Mouse (Mus musculus) bone marrow, adult 2 months (tissue): ENCODE results near the gene Glb1. TPM values are rescaled to one million over a fixed set of nuclear protein-coding genes. Genes with fewer than 3 reads are reported as not detected.
"Not testable (repeated sequence)": the region's sequence is repeated elsewhere in the genome, so short reads cannot be mapped to it uniquely, and the experiment has no call there.

ENCODE experiments used
- H3K27ac ChIP-seq: fragments of 200-500 bp; 2 replicates; pipeline ENCODE4 v1.5.1; 2012; ENCODE audit warnings: low read depth, mild to moderate bottlenecking, control low read depth, inconsistent platforms, low read length; ENCODE audit not compliant: control insufficient read depth, poor library complexity, insufficient read depth
- H3K4me1 ChIP-seq: fragments of 200-500 bp; 2 replicates; pipeline ENCODE4 v1.6.1; 2011; ENCODE audit warnings: low read length; ENCODE audit not compliant: control insufficient read depth, insufficient read depth
- H3K4me3 ChIP-seq: fragments of 200-500 bp; replicated peaks from 2 replicates; pipeline ENCODE3; 2011; ENCODE audit warnings: mild to moderate bottlenecking, low read depth, low read length, control low read depth; ENCODE audit not compliant: control insufficient read depth
- CTCF ChIP-seq: fragments of 200-500 bp; IDR thresholded peaks from 2 replicates; pipeline ENCODE4 v1.5.1; 2011; ENCODE audit warnings: low read length, control low read depth; ENCODE audit not compliant: control insufficient read depth, insufficient read depth
- POLR2A ChIP-seq: fragments of 200-500 bp; IDR thresholded peaks from 2 replicates; pipeline ENCODE4 v1.6.1; 2011; ENCODE audit warnings: low read depth, mild to moderate bottlenecking, control low read depth, low read length, borderline replicate concordance; ENCODE audit not compliant: control insufficient read depth
- WGBS: fragments of 180-500 bp; shearing (Covaris S2); methylation state at CpG from one replicate; pipeline ENCODE4 v1.1.7; 2018; 5-methylcytosine and 5-hydroxymethylcytosine counted together
- polyA plus RNA-seq: library from polyadenylated mRNA; stranded (reverse); fragments of >200 nt; gene quantifications from 2 replicates; pipeline ENCODE4 v1.2.4, GENCODE M21; 2011; ENCODE audit warnings: low replicate concordance; ENCODE audit not compliant: missing spikeins, insufficient read depth, insufficient read length

Gene Glb1
- polyA plus RNA-seq, 1 experiment: 11.0 TPM

- 86% methylated on average over 9 of the region's 9 CpGs for WGBS
- no peak for TF ChIP-seq CTCF
- TF ChIP-seq POLR2A: no peak
- H3K27ac ChIP-seq: no peak within 1 kb of the TSS
Observed at GRCm38 (mm10) chr9:114504816-114505215, 103.9 kb downstream of the Glb1 start, which contains the start of gene Ccr4. Gene Ccr4 (minus strand): TSS chr9:114504916.

DNA sequence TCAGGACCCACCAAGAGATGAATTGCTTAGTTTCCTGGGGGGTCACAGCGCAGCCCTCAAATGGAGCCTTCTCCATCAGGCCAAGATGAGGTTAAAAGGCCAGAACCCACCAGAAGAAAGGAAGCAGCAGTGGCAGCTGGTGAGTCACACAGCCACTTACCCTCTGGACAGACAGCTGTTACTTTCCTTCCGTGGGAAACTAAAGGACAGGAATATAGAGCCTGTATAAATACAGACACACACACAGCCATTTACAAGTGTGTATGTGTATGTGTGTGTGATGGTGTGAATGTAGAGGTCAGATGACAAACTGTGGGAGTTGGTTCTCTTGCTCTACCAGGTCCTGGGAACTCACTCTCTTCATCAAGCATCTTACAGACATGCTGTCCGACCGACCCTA lies 105.7 kb downstream of the Glb1 start:
- 30% methylated on average over 4 of the region's 4 CpGs for WGBS
- Histone ChIP-seq H3K4me3 (no peak overlapping the region), H3K4me1 (no peaks in the 10 kb centered on the region), H3K27ac (no peak overlapping the region)
- no peak for TF ChIP-seq CTCF
- TF ChIP-seq POLR2A: no peak

More at GRCm38 (mm10) chr9:114504816-114505215, 103.9 kb downstream of the Glb1 start, which contains the start of gene Ccr4:
- H3K4me3 ChIP-seq: no peak within 1 kb of the TSS
- no peaks in the 10 kb centered on the region for H3K4me1 ChIP-seq

- TF ChIP-seq POLR2A (no peak), CTCF (no peak)
- Histone ChIP-seq H3K4me1 (no peaks in the 10 kb centered on the region), H3K4me3 (no peak overlapping the region), H3K27ac (no peak overlapping the region)
- 19% methylated on average over 9 of the region's 9 CpGs for WGBS
Observed at GRCm38 (mm10) chr9:114507421-114507820, 106.5 kb downstream of the Glb1 start.

GRCm38 (mm10) chr9:114509785-114510184 lies 108.9 kb downstream of the Glb1 start:
- no peaks in the 10 kb centered on the region for H3K4me1 ChIP-seq
- TF ChIP-seq CTCF (no peak), POLR2A (no peak)
- no peak overlapping the region for H3K4me3 ChIP-seq
- no peak overlapping the region for H3K27ac ChIP-seq
- WGBS: 53% methylated on average over 9 of the region's 9 CpGs

DNA sequence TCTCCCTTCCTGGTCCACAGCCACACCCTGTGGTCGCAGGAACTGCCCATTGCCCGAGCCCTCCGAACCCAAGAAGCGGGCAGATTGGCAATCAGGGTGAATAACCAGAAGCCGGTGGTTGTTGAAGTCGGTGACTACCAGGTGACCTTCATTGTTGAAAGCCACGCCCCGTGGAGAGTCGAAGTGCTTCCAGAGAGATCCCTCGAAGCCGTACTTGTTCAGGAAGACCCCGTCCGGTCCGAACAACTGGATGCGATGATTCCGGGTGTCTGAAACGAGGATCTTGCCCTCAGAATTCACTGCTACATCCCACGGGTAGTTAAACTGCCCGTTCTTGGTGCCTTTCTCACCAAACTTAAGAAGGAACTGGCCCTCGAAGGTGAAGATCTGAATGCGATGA lies 112.0 kb downstream of the Glb1 start:
- Histone ChIP-seq H3K27ac (no peak overlapping the region), H3K4me1 (no peaks in the 10 kb centered on the region), H3K4me3 (no peak overlapping the region)
- no peak for TF ChIP-seq POLR2A
- TF ChIP-seq CTCF: no peak
- WGBS: 89% methylated on average over 21 of the region's 21 CpGs

GRCm38 (mm10) chr9:114515364-114515763 lies 114.5 kb downstream of the Glb1 start, which contains the start of gene C130032M10Rik:
Gene C130032M10Rik (plus strand): TSS chr9:114515697.
- TF ChIP-seq CTCF (no peak), POLR2A (no peak)
- H3K27ac ChIP-seq: no peak within 1 kb of the TSS
- no peaks in the 10 kb centered on the region for H3K4me1 ChIP-seq
- H3K4me3 ChIP-seq: no peak within 1 kb of the TSS
- WGBS: 72% methylated on average over 11 of the region's 11 CpGs

DNA sequence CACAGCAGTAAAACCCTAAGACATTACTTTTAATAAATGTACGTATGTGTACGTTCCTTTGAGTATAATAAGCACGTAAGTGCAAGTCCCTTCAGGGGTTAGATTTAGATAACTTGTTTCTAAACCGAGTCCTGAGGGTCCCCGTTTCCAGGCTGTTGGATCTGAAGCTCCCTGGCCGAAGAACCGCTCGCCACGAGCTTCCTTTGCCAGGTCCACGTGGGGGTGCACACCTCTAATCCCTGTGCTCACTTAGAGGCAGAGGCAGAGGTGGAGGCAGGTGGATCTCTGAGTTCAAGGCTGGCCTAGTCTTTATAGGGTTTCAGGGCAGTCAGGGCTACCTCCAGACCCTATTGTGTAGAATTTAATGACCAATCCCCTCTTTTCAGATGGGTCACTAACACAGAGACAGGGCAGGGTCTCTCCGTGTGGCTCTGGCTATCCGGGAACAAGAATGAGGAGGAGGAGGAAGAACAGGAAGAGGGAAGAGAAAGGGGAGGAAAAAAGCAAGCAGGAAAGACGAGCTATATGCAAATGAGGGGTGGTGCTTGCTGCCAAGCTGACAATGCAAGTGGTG lies 117.1 kb downstream of the Glb1 start:
- 72% methylated on average over 13 of the region's 13 CpGs for WGBS
- Histone ChIP-seq H3K4me3 (no peak overlapping the region), H3K4me1 (no peaks in the 10 kb centered on the region), H3K27ac (no peak overlapping the region)
- TF ChIP-seq CTCF (no peak), POLR2A (no peak)

GRCm38 (mm10) chr9:114518812-114519477 lies 118.1 kb downstream of the Glb1 start:
- no peaks in the 10 kb centered on the region for H3K4me1 ChIP-seq
- 74% methylated on average over 9 of the region's 9 CpGs for WGBS
- no peak overlapping the region for H3K27ac ChIP-seq
- no peak overlapping the region for H3K4me3 ChIP-seq
- TF ChIP-seq CTCF (no peak), POLR2A (no peak)

- not testable (repeated sequence) for H3K27ac ChIP-seq, H3K4me3 ChIP-seq, H3K4me1 ChIP-seq
- 64% methylated on average over 4 of the region's 4 CpGs for WGBS
Observed at GRCm38 (mm10) chr9:114520529-114520928, 119.7 kb downstream of the Glb1 start.
